Mouse (Mus musculus): ENCODE data around the gene Ttll4. TPM values are rescaled to one million over a fixed set of nuclear protein-coding genes. Genes with fewer than 3 reads are reported as not detected.

The Ttll4 gene
- polyA plus RNA-seq, 1 experiment from 2014 or later: 1.8 TPM

- peak overlapping the region; percentile 94 for H3K4me2 ChIP-seq (replicated peaks; ENCODE audit: low read depth)
- WGBS: 38% methylated on average over 5 of the region's 5 CpGs
- no peaks in the 10 kb centered on the region for H3K9me3 ChIP-seq (ENCODE audit: control insufficient read depth, low read length)
- H3K4me1 ChIP-seq (replicated peaks; ENCODE audit: control insufficient read depth, insufficient read depth): peaks cover 4% of the 10 kb centered on the region; the same call in 1 of the 2 replicates
- H3K9ac ChIP-seq (ENCODE audit: low read length): no peak overlapping the region; the same call in 1 of the 2 replicates
- no peaks in the 10 kb centered on the region for H3K27me3 ChIP-seq (ENCODE audit: control insufficient read depth, insufficient read depth, low read length)
- H3K4me3 ChIP-seq (ENCODE audit: low read depth, low read length): peak overlapping the region; percentile 52
- TF ChIP-seq CTCF (IDR thresholded peaks at IDR 0.05; ENCODE audit: low read depth) (no peak), EP300 (optimal IDR thresholded peaks at IDR 0.05) (no peak)
- H3K36me3 ChIP-seq (ENCODE audit: control insufficient read depth, insufficient read depth, low read length): no peaks in the 10 kb centered on the region
- ATAC-seq (ENCODE audit: low FRiP score, low TSS enrichment): no peak
- DNase-seq (ENCODE audit: low spot score): no peak
- H3K27ac ChIP-seq (replicated peaks): peak overlapping the region; percentile 81; the same call in 1 of the 2 replicates
These were observed 51.0 kb downstream of the Ttll4 start for GRCm38 (mm10) chr1:74712461-74713098.

- TF ChIP-seq CTCF (IDR thresholded peaks at IDR 0.05; ENCODE audit: low read depth) (peak; percentile 55), EP300 (optimal IDR thresholded peaks at IDR 0.05) (no peak)
- peak within 1 kb of the TSS; percentile 94 for H3K4me2 ChIP-seq (replicated peaks; ENCODE audit: low read depth)
- WGBS: 6% methylated on average over 35 of the region's 35 CpGs
These were observed 51.7 kb downstream of the Ttll4 start, which contains the start of gene Cyp27a1 for GRCm38 (mm10) chr1:74713099-74713858. Cyp27a1 (plus strand) TSS chr1:74713574.

GRCm38 (mm10) chr1:74713859-74714730, 52.5 kb downstream of the Ttll4 start:
- Histone ChIP-seq H3K4me1 (replicated peaks; ENCODE audit: control insufficient read depth, insufficient read depth) (peaks cover 4% of the 10 kb centered on the region; the same call in 1 of the 2 replicates), H3K4me2 (replicated peaks; ENCODE audit: low read depth) (peak overlapping the region; percentile 94), H3K27me3 (ENCODE audit: control insufficient read depth, insufficient read depth, low read length) (no peaks in the 10 kb centered on the region), H3K4me3 (ENCODE audit: low read depth, low read length) (peak overlapping the region; percentile 52), H3K9ac (ENCODE audit: low read length) (peak overlapping the region; percentile 70), H3K36me3 (ENCODE audit: control insufficient read depth, insufficient read depth, low read length) (no peaks in the 10 kb centered on the region), H3K27ac (replicated peaks) (peak overlapping the region; percentile 81), H3K9me3 (ENCODE audit: control insufficient read depth, low read length) (no peaks in the 10 kb centered on the region)
- ATAC-seq (ENCODE audit: low FRiP score, low TSS enrichment) (no peak), DNase-seq (ENCODE audit: low spot score) (no peak)
- WGBS: 20% methylated on average over 12 of the region's 12 CpGs
- TF ChIP-seq CTCF (IDR thresholded peaks at IDR 0.05; ENCODE audit: low read depth): no peak
- no peak for TF ChIP-seq EP300 (optimal IDR thresholded peaks at IDR 0.05)

More at GRCm38 (mm10) chr1:74713099-74713858, 51.7 kb downstream of the Ttll4 start, which contains the start of gene Cyp27a1:
- Histone ChIP-seq H3K4me1 (replicated peaks; ENCODE audit: control insufficient read depth, insufficient read depth) (peaks cover 4% of the 10 kb centered on the region; the same call in 1 of the 2 replicates), H3K27me3 (ENCODE audit: control insufficient read depth, insufficient read depth, low read length) (no peaks in the 10 kb centered on the region), H3K27ac (replicated peaks) (peak within 1 kb of the TSS; percentile 81), H3K36me3 (ENCODE audit: control insufficient read depth, insufficient read depth, low read length) (no peaks in the 10 kb centered on the region), H3K9ac (ENCODE audit: low read length) (peak within 1 kb of the TSS; percentile 70), H3K9me3 (ENCODE audit: control insufficient read depth, low read length) (no peaks in the 10 kb centered on the region), H3K4me3 (ENCODE audit: low read depth, low read length) (peak within 1 kb of the TSS; percentile 52)
- peak; percentile 72 for ATAC-seq (ENCODE audit: low FRiP score, low TSS enrichment)
- DNase-seq (ENCODE audit: low spot score): peak; percentile 62

- Histone ChIP-seq H3K4me1 (replicated peaks; ENCODE audit: control insufficient read depth, insufficient read depth) (peaks cover 4% of the 10 kb centered on the region; the same call in 1 of the 2 replicates), H3K4me3 (ENCODE audit: low read depth, low read length) (no peak overlapping the region), H3K4me2 (replicated peaks; ENCODE audit: low read depth) (no peak overlapping the region), H3K9me3 (ENCODE audit: control insufficient read depth, low read length) (no peaks in the 10 kb centered on the region), H3K9ac (ENCODE audit: low read length) (no peak overlapping the region), H3K36me3 (ENCODE audit: control insufficient read depth, insufficient read depth, low read length) (no peaks in the 10 kb centered on the region), H3K27ac (replicated peaks) (no peak overlapping the region), H3K27me3 (ENCODE audit: control insufficient read depth, insufficient read depth, low read length) (no peaks in the 10 kb centered on the region)
- TF ChIP-seq CTCF (IDR thresholded peaks at IDR 0.05; ENCODE audit: low read depth) (no peak), EP300 (optimal IDR thresholded peaks at IDR 0.05) (no peak)
- 48% methylated on average over 2 of the region's 2 CpGs for WGBS
- DNase-seq (ENCODE audit: low spot score) (no peak), ATAC-seq (ENCODE audit: low FRiP score, low TSS enrichment) (no peak)
These were observed 53.4 kb downstream of the Ttll4 start for GRCm38 (mm10) chr1:74714967-74715366.

- Histone ChIP-seq H3K4me3 (ENCODE audit: low read depth, low read length) (no peak overlapping the region), H3K36me3 (ENCODE audit: control insufficient read depth, insufficient read depth, low read length) (no peaks in the 10 kb centered on the region), H3K4me2 (replicated peaks; ENCODE audit: low read depth) (no peak overlapping the region), H3K4me1 (replicated peaks; ENCODE audit: control insufficient read depth, insufficient read depth) (peaks cover 4% of the 10 kb centered on the region; the same call in 1 of the 2 replicates), H3K27ac (replicated peaks) (no peak overlapping the region), H3K9ac (ENCODE audit: low read length) (no peak overlapping the region), H3K27me3 (ENCODE audit: control insufficient read depth, insufficient read depth, low read length) (no peaks in the 10 kb centered on the region), H3K9me3 (ENCODE audit: control insufficient read depth, low read length) (no peaks in the 10 kb centered on the region)
- 70% methylated on average over 5 of the region's 5 CpGs for WGBS
- TF ChIP-seq EP300 (optimal IDR thresholded peaks at IDR 0.05) (no peak), CTCF (IDR thresholded peaks at IDR 0.05; ENCODE audit: low read depth) (no peak)
- ATAC-seq (ENCODE audit: low FRiP score, low TSS enrichment) (no peak), DNase-seq (ENCODE audit: low spot score) (no peak)
These were observed 53.9 kb downstream of the Ttll4 start for GRCm38 (mm10) chr1:74715468-74715867.

Measured in stomach, postnatal 0 days (tissue).